Mouse (Mus musculus) B cell, adult 67 days (primary cell): ENCODE measurements around the gene Med20. TPM values are rescaled to one million over a fixed set of nuclear protein-coding genes. Genes with fewer than 3 reads are reported as not detected.

Experiments used
- total RNA-seq, 2 experiments: library from RNA; stranded (reverse); gene quantifications; 4 replicates each; pipeline ENCODE4 v1.2.4; 2023

Gene Med20
- total RNA-seq, result 10 to 100 TPM; 53.3 to 77.0 TPM

GRCm38 (mm10) chr17:47610849-47611660 is at the start of gene Med20, which contains the start of the genes Bysl and Gm20517:
TSS of gene Med20 (plus strand) at chr17:47611582.
TSS of gene Bysl (minus strand) at chr17:47611492.
TSS of gene Gm20517 (plus strand) at chr17:47611589.

GRCm38 (mm10) chr17:47630678-47631065 is 19.3 kb downstream of the Med20 start, which contains the start of gene Usp49:
TSS of gene Usp49 (plus strand) at chr17:47630690.

Other genes starting within 250 kb of the Med20 start
- gene Mrps10, start 242.7 kb upstream of the Med20 start, total RNA-seq, result 10 to 100 TPM; 21.8 to 30.0 TPM
- gene Guca1b, start 226.2 kb upstream of the Med20 start, total RNA-seq, result 1 to 10 TPM; 2.5 to 3.7 TPM
- not detected for gene Guca1a, start 211.0 kb upstream of the Med20 start, total RNA-seq
- not detected for gene AI661453, start 175.0 kb upstream of the Med20 start, total RNA-seq
- gene 1700001C19Rik, start 174.2 kb upstream of the Med20 start, total RNA-seq, result not detected
- 10 to 100 TPM; 61.4 to 65.7 TPM for gene Taf8, start 109.3 kb upstream of the Med20 start, total RNA-seq
- 100 to 1,000 TPM; 151 to 249 TPM for gene Ccnd3, start 106.5 kb upstream of the Med20 start, total RNA-seq
- gene Bysl, start 90 bp upstream of the Med20 start, total RNA-seq, result 10 to 100 TPM; 11.5 to 12.2 TPM
- 1 to 10 TPM; 2.4 to 3.5 TPM for gene Gm20517, start within 50 bp of the Med20 start, total RNA-seq
- 1 to 10 TPM; 5.7 to 6.7 TPM for gene Usp49, start 19.1 kb downstream of the Med20 start, total RNA-seq
- gene Tomm6, start 76.8 kb downstream of the Med20 start, total RNA-seq, result 100 to 1,000 TPM; 148 to 154 TPM
- 1 to 10 TPM; 4.2 to 5.4 TPM for gene Frs3, start 77.4 kb downstream of the Med20 start, total RNA-seq
- gene Gm21981, start 82.9 kb downstream of the Med20 start, total RNA-seq, result not detected
- gene Prickle4, start 83.2 kb downstream of the Med20 start, total RNA-seq, result not detected
- gene Pgc, start 115.3 kb downstream of the Med20 start, total RNA-seq, result not detected
- 100 to 1,000 TPM; 172 to 178 TPM for gene Tfeb, start 125.4 kb downstream of the Med20 start, total RNA-seq
- not detected for gene Mdfi, start 223.1 kb downstream of the Med20 start, total RNA-seq